Mouse (Mus musculus) adrenal gland, postnatal 4 days (tissue): ENCODE data around the gene Sgcd. TPM values are rescaled to one million over a fixed set of nuclear protein-coding genes. Genes with fewer than 3 reads are reported as not detected.
"Not testable (repeated sequence)": the region's sequence is repeated elsewhere in the genome, so short reads cannot be mapped to it uniquely, and the experiment has no call there.

ENCODE experiments used
- DNase-seq, 2 experiments: peaks; one replicate each; pipeline ENCODE4 v3.0.0; 2021 to 2022; ENCODE audit warnings: low spot score in 2 of 2, mixed read lengths in 2 of 2
- total RNA-seq, 2 experiments: library from RNA; stranded (reverse); gene quantifications; 2 replicates each; pipeline ENCODE4 v1.2.3; 2021

The Sgcd gene
- total RNA-seq, 2 experiments from 2014 or later: 10.4 to 14.4 TPM

DNA sequence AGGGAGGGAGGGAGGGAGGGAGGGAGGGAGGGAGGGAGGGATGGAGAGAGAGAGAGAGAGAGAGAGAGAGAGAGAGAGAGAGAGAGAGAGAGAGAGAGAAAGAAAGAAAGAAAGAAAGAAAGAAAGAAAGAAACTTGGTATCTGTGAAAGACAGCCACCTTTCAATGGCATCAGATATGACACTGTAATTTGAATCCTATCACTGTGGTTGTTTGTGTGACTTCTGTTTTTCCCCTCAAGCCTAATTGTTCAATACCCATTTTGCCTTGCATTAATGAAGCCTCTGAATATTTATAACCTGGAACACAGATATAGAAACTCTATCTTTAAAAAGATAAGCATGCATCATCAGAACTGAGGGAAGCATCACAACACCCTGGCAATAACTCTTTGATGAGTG, 528.1 kb downstream of the Sgcd start:
- not testable (repeated sequence) for DNase-seq

DNA sequence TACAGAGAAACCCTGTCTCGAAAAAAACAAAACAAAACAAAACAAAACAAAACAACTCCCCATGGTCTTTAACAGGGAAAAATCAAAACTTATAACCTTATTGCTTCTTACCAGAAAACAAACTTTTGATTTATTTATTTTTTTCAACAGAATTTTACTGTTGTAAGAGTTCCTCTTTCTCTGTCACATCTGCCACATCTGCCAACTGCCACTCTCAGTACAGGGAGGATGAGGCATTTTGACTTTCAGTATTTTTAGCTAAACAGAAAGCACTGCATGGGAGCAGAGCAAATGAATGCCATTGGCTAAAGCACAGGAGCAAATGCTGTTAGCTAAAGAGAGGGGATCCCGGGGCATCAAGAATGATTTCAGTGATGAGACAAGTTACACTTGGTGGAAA, 528.6 kb downstream of the Sgcd start:
- DNase-seq: no peak

DNA sequence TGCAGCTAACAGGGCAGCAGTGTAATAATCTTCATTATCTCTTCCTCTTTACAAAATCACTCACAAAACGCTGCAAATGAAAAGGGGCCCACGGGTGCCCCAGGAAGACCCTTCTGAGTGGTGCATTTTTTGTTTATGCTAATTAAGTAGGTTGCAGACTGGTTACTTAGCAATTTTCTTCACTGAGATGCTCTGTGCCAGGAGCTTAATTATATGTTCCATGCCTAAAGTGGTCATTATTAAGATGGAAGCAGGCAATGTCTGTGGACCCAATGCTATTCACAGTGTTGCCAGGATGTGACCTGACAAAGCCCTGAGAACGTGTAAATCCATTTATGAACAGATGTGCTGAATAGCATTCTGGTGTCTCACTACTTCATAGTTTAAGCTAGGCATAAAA, 529.6 kb downstream of the Sgcd start:
- DNase-seq: no peak

DNA sequence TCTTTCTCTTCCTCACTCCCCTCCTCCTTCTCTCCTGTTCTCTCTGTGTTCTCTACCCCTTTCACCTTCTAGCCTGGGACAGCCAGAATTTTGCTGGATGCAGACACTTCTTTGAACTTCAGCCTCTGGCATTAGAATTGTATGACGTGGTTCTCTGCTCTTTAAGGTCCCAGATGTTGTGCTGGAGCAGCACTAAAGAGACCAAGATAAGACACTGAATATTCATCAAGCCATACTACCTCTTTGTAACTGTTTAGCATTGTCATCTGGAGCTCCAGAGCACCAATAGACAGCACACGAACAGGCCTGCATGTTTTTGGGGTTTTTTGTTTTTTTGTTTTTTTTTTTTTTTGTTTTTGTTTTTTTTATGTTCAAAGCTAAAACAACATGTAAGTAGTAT, 541.0 kb downstream of the Sgcd start:
- DNase-seq: no peak

DNA sequence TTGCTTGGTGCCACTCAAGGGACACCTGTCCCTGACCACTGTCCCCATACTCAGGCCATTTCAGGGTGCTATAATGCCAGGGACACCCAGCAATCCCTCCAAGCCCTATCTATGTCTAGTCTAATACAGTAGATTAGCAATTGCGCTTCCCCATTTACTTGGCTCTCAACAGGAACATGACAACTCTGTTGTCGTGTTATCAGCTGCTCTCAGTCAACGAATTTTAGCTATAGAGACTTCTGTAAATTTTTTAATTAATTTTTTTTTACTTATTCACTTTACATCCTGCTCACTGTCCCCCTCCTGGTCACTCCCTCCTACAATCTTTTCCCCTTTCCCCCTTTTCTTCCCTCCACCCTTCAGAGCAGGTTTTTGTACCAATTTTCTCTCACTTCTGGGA, 542.4 kb downstream of the Sgcd start:
- DNase-seq: no peak

DNA sequence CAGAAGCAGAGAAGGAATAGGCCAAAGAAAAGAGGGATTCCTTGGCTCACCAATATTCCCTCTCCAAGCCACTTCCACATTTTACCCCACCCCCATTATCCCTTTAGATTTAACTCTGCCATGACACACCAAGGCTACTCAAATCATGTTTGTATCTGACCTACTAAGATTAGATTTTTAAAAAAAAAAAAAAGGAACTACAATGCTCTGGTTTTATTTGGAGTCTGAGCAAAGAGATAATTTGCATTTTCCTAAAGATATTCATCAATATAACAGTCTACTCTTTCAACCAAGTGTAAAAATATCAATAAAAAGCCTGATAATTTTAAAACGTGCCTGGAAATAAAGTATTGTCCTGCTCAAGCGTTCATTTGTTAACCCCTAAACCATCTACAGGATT, 543.1 kb downstream of the Sgcd start:
- DNase-seq: no peak

DNA sequence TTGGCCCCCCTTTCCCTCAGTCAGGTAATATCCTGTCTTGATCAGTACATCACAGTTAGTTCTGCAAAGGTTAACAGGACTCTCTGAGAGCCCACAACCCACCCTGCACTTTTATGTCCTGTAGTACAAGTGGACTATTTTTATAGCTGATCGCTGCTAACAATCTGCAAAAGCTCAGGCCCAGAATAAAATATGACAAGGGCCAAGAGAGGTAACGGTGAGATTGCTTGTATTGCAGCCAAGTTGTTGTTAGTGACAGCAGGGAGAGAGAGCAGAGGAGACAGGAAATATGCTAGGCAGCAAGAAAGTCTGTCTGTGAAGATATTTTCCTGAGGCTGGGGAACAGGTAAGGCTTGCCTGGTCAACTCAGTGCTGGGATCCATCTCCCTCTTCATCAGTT, 546.5 kb downstream of the Sgcd start:
- DNase-seq: no peak

DNA sequence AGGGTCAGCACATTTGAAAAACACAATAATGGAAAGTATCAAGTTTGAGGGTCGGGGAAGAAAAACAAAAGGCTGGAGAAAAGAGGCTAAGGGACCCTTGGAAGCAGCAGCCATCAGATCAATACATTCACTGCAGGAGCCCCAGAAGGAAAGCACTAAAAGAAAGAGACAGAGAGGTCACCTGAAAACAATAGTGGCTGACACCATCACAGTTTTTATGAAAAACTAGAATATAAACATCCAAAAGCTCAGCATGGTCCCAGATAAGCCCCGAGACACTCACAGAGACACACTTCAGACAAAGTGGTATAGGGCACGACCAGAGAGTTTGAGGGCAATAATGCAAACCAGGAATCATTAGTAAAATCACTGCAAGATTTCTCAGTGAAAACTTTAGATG, 589.2 kb downstream of the Sgcd start:
- DNase-seq: no peak

DNA sequence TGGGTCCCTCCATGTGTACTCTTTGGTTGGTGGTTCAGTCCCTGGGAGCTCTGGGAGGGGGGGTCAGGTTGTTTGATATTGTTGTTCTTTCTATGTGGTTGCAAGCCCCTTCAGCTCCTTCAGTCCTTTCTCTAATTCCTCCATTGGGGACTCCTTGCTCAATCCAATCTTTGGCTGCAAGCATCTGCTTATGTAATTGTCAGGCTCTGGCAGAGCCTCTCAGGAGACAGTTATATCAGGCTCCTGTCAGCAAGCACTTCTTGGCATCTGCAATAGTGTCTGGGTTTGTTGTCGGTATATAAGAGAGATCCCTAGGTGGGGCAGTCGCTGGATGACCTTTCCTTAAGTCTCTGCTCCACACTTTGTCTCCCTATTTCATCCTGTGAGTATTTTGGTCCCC, 598.0 kb downstream of the Sgcd start:
- DNase-seq: not testable (repeated sequence)

DNA sequence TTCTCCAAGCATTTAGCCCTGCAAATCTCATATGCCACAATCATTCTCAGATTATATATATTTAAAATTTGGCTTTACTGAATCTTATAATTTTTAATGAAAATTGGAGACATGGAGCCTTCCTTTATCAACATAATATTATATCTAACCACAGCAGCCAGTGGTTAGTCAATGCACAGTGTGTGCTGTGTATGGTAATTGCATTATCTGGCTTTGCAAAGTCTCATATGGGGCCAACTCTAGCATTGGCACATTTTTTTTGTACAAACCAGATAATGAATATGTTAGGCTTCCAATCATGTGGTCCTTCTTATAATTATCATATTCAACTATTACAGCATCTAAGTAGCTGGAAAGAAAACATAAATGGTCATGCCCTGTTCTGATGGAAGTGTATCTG, 599.4 kb downstream of the Sgcd start:
- DNase-seq: no peak

DNA sequence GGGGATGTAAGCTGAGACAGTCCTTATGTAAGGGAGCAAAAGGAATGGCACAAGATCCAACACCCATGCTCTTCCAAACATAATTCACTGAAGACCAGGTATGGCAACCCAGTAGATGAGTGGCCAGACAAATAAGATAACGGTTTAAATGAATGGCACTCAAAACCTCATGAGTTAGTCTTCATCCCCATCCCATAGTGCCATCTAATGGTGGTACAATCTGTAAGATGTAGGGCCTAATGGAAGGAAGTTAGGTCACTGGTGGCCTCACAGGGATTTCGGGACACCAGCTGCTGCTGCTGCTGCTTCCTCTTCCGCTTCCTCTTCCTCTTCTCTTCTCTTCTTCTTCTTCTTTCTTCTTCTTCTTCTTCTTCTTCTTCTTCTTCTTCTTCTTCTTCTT, 601.0 kb downstream of the Sgcd start:
- DNase-seq: no peak

DNA sequence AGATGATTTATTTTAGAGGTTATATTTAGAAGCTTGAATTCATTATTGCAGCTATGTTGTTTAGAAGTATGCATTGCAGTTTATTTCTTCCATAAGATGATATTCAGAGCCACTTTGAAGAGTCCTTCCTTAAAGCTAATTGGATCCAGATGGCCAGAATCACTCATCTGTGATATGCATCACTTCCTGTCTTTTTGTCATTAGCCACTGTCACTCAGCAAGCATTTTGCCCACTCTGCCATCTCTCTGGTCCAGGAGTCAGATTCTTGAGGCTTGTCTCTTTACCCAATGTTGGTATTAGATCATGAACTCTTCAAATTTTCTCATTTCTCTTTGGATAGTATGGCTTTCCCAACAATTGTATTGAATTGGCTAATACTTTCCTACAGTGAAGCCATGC, 602.6 kb downstream of the Sgcd start:
- DNase-seq: no peak

DNA sequence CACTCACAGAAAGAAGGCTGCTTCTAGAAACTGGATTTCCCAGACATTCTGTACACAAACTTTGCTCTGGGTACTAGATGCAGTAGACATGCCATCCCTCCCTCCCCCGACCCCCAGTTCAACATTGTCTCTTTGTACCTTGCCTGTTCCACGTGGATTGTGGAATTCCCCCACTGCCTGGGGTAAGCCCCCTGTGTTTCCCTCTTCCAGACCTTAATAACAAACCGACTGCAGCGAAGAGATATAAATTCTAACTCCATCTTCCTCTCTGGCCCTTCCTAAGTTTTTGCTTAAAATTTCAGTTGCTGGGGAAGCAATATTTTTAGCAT, 609.2 kb downstream of the Sgcd start:
- DNase-seq: no peak

DNA sequence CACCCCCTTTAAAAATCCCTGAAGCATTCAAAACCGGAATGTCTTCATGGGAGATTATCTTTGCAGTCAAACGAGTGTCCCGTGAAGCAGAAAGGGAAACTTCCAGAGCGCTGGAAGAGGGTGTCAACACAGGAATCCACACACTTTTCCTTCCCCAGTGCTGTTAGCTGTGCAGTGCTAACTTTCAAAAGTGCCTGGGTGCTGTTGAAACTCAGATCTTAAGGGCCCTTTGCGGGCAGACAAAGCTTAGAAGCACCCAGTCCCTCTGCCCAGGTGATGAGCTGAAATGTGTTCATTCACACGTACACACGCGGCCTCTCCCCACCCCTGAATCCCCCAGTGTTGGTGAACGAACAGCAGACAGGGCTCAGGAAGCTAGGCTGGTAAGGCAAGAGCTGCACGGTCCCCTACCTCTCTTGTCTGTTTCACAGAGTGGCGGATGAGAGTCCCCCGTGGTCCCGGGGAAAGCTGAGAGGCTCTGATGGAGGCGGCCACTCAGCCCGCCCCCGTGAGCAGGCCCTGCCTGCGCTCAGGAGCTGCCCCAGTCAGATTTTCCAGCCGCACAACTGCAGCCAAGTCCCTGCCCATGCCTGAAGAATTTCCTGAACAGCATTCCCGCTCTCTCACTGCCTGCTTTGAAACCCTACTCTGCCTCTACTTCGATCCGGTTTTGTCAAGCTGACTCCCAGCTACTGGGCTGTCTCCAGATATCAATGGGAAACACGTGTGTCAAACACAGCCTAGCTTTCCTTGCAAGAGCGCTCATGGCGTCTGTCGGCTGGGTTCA, 609.7 kb downstream of the Sgcd start:
- DNase-seq: peak in 1 of 2 experiments; percentile 7

DNA sequence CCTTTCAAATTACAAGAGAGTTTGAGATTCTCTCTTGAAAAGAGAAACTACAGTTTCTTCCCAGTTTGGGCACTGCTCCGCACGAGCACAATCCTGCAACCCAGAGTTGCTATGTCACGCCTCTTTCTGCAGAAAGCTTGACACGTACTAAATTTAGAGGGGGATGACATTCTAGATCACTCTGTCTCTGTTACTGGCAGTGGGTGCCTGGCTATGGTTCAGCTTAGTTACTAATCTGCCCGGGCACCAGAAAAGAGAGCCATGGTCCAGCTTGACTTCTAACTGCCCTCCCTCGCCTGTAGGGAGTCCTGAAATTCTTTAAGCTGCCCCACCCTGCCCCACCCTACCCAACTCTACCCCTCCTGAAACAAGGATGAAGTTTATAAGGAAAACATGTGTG, 611.3 kb downstream of the Sgcd start:
- no peak for DNase-seq

DNA sequence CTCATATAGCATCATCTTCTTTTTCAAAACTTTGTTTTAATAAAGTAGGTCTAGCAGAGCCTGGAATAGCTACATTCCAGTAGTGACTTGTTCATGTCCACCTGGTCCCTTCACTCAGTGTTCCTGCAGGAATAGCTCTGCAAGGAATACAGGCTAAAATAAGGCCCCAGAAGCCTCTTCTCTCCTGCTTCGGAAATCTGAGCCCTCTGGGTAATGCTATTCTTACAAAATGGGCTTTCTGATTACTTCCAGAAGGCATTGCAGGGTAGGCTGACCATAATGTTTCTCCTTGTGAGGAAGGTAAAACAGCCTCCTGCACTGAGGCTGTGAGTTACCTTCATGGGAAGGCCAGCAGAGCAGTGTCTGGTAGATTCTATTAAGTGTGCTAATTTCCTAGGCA, 611.9 kb downstream of the Sgcd start:
- no peak for DNase-seq

DNA sequence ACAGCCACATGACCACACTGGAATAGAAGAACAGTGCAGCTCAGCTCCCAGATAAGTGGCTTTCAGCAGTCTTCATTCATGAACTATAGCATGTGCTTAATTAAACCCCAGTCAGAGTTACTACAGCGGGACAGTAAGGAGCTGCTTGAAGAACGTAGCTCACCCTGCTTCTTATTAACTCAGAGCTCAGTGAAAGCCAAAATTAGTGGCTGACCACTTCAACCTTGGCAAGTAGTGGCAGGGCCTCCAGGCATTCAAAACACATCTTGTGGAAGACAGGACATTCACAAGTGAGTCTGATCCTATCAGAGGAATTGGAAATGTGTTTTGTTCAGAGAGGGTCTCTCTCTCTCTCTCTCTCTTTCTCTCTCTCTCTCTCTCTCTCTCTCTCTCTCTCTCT, 617.2 kb downstream of the Sgcd start:
- DNase-seq: no peak

DNA sequence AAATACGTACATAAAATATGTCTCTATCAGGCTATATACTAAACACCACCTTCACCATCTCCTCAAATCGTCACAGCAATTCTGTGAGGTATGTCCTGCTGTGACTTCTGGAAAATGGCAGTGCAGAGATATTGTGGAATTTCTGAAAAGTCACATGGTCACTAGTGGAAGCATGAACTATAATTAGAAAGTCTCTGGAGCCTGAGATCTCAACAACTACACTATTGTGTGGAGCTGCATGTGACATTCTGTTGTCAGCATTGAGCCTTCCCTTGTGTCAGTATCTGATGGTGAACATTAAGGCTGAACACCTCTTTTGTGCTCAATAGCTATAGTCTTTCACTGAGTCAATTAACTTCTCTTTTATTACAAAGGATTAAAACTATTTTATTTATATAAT, 637.2 kb downstream of the Sgcd start:
- DNase-seq: no peak

DNA sequence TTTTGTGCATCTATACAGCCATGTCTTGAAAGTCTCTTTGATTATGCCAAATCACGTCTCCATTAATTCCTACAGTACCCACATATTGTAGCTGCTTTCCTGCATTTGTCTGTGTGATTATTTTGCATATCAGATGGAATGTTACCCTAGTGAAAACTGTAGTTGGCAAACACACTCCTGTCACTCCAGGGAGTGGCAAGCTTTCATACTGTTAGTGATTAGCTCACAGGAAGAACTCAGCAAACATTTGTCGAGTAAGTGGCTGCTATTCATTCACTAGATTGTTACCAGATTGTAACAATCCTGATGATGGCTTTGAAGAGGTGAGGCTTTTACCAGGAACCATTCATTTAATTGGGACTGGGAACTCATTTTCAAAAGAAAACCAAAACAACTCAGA, 645.3 kb downstream of the Sgcd start:
- no peak for DNase-seq

DNA sequence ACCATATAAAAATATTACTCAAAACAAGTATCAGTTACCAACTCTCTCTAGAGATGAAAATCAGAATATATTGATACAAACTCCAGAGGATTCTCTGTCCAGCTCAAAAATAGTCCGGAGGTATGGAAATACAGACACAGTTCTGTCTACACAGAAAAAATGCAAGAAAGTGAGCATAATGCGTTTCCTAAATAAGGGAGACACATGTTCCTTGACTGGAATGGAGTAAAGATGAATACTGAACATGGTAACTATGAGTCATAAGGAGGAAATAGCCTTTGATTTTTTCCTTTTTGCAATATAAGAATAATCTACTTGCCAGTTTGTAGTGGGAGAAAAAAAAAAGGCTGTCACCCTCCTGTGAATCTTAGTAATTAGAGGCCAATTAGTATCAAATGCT, 655.1 kb downstream of the Sgcd start:
- no peak for DNase-seq

DNA sequence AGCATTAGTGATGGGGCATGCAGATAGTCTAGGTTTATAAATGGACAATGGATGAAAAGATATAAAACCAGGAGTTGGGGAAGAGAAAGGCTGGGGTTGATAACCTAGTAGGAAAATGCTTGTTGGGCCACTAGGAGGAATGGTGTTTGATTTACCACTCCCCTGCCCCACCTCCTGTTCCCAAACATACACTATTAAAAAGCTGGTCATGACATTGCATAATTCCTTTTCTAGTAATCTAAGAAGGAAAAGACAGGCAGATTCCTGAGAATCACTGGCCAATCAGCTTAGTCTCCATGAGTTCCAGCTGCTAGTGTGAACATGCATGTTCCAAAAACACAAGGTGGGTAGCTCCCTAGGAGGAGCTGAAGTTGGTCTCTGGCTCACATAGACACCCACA, 683.2 kb downstream of the Sgcd start:
- no peak for DNase-seq

DNA sequence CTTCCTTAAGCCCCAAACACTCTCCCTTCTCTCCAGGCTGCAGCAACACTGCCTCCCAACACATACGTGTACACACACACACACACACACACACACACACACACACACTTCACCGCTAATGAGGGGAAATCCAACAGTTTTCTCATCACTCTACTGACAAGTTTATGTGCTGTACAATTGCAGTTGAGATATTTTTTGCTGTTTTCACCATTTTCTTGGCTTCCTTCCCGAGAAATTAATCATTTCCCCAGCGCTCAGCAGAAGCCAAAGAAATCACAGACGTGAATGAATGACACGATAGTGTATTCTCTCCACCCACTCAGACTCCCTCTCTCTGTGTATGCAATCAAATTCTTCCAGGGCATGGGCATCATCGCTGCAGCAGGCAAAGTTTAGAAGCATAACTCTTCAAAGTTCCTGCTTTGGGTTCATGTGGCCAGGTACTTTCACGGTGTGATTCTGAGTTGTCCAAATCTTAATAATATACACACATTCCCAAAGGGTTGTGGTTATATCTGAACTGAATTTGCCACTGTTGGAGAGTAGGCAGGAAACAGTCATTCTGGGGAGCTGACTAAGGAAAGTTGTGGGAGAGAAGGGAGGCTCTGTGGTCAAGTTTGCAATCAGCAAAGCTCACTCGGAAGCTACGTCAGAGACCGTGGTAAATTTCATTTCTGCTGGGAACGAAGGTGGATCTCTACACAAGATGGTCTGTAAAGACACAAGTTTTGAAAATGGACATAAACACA, 683.9 kb downstream of the Sgcd start:
- DNase-seq: no peak

DNA sequence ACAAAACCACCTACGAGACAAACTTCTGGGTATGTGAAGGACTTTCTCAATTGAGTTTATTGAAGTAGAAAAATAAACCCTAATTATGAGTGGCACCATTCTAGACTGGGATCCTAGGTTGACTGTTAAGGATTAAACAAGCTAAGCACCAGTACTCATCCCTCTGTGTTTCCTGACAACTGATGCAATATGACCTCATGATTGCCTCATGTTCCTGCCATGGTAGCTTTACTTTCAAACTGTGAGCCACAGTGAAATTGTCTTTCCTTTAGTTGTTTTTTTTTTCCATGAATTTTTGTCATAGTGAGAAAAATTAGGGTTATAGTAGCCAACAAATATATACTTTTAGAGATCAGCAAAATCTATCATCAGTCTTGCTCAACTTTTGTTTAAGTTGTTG, 689.0 kb downstream of the Sgcd start:
- no peak for DNase-seq
